Mouse (Mus musculus) cerebellum, postnatal 25 days (tissue): ENCODE measurements around the gene Phactr1.

Experiments used
- DNase-seq, 2 experiments: peaks; one replicate each; pipeline ENCODE4 v3.0.0; 2021; ENCODE audit warnings: mixed read lengths in 2 of 2

The Phactr1 gene

GRCm38 (mm10) chr13:42872125-42872524, 191.7 kb downstream of the Phactr1 start:
- no peak for DNase-seq

GRCm38 (mm10) chr13:42878346-42878745, 197.9 kb downstream of the Phactr1 start:
- DNase-seq, result no peak

DNA sequence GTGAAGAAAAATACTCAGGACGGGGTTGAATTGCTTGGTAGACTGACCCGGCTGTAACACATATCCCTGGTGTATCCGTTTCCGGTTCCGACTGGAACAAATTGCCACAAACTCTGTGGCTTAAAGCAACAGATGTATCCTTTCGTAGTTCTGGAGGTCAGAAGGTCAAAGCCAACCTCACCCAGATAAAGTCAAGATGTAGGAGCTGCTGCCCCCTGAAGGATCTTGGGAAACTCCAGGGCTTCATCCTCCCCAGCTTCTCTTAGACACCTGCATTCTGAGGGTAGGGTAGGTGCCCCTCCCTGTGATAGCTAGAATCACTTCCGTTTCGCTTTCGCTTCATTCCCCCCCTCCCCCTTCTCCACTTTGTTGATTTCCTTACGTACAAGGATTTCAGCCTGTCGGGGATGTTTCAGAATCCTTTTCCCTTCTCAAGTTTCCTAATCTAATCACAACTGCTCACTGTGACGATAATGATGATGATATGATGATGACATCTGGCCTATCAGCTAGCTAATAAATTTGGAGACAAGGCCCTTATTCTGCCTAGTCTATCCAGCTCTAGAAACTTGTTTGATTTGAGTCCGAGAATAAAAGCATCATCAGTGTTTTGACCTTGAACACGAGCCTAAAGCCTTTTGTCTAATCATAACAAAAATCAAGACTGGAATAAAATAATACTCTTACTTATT, 203.8 kb downstream of the Phactr1 start:
- no peak for DNase-seq

GRCm38 (mm10) chr13:42884725-42885115, 204.3 kb downstream of the Phactr1 start:
- no peak for DNase-seq

DNA sequence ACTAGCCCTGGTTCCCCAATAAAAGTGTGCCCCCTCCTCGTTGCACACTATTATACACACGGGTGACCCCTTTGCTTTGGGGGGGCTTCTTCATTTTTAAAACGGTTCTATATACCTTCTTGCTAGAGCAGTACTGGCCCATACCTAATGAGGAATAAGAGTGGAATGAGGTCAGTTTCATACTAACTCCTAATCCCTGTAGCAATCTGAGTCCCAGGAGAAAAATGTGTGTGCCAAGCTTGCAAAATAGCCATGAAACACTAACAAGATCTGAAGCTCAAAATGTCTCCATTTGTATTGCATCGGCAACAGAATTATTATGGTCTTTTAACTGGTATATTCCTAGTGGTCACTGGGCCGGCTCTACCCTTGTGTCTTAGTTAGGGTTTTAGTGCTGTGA, 207.3 kb downstream of the Phactr1 start:
- no peak for DNase-seq

DNA sequence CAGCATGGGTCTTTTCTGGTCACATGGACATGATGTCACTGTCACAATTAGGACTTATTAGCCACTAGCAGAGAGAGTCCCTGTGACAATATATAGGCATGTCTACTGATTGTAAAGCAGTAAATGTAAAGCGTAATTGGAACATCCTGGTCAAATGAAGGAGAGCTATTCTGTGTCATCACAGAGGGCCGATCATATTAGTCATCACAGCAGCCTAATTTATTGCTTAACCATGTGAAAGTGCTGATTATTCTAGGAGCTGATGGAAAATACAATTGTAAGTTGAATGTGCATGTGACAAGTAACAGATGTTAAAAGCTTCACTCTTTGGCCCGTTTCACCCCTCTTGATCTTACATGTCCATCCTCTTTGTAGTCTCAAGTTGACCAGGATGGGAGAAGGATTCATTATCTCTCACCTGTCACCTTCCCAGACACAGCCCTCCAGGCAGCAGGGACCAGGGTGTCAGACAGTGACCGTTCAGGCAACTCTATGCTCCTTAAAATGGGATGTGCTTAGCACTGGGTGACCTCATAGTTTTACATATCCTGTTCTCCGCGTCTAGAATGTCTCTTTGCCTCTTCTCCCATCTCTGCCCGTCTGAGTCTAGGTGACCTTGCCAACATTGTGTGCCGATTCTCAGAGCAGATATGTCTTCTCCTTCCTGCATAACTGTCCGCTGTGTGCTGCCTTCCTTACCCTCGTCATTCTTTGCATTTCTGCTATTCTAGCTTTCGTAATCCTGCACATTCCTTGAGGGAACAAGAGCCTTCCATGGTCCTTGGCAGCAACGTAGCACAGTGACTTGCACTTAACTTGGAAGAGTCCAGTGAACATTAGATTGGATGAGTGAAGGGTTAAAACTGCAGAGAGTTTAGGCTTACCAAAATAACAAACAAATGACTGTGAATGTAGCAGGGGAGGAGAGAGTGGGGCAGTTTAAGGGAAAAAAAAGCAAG, 209.4 kb downstream of the Phactr1 start:
- DNase-seq, result no peak

DNA sequence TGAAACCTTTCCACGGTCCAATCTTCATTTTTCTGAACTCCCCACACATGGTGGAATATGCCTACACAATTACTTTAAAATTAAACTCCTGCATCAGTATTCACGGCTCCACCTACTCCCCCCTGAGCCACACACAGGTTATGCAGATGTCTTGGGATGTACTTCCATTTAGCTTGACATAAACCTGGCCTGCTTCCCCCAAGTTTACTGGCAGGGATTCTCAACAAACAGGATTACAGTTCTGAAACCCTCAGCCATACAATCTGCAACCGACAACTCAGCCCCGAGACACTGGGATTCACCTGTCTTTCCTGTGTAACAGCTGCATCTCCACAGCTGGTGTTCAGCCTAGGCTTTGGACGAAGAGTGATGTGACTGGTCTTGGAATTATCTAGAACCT, 210.2 kb downstream of the Phactr1 start:
- no peak for DNase-seq

GRCm38 (mm10) chr13:42894016-42894415, 213.6 kb downstream of the Phactr1 start:
- DNase-seq, result peak in 1 of 2 experiments; percentile 33

DNA sequence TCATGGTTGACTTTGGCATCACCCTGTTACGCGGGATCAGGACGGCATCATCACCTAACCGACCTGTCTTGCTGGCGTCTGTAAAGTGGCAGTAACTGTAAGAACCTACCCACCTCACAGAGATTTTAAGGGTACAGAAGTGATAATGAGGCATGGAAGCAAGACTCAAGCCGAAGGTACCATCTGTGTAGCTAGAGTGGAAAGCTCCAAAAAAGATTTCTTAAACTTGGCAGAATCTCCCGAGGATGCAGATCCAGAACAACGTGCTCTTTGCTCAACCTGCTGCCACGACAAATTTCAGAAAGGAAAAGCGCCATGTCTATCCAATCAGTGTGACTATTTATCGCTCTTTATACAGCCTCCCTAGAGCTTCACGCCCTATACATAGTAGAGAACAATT, 214.2 kb downstream of the Phactr1 start:
- DNase-seq, result no peak

DNA sequence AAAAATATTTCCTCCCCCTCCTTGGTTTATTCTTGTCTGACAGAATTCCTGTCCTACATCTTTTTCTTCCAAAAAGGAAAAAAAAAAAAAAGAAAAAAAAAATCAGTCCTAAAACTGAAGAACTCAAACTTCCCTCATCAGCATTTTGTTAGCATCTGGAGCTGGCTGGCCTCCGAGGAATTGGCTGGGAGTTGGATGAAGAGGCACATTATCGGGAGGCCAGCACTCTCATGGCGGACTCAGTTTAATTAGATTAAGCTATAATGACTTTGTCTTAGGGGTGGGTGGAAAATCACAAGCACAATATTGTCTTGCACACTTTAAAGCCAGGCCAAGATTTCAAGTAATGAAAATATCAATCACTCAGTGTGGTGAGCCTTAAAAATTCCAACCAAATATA, 215.6 kb downstream of the Phactr1 start:
- no peak for DNase-seq

DNA sequence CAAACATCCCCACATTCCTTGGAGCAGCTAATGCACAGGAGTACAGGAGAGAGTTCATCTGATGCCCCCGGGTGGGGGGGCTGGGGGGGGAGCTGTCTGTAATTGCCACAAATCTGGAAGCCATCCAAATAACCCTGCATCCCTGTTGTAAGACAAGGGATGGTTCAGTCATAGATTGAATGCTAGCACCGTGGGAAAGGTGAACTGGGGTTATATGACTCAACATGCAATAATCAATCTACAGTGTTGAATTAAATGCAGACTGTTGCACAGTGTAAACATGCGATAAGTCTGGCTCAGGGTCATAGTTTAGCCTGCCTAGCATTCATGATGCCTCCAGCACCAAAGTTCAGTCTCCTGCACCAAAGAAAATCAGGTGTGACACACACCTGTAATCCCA, 219.2 kb downstream of the Phactr1 start:
- no peak for DNase-seq

DNA sequence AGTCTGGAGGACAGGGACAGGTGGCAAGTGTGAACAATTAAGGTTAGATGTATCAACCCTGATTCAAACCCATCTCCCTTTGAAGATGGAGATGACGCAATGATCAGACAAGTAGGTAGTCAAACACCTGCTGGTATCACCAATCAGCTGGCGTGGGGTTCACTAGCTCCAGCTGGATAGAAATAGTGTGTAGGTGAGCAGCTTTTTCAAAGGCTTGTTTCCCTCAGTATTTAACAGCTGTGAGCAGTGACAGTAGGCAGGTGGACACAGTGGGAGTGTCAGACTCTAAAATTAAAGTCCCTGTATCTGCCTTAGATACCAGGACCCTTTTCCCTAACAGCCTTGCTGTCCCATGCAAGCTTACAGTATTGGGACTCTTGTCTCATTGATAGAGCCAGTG, 221.4 kb downstream of the Phactr1 start:
- no peak for DNase-seq

DNA sequence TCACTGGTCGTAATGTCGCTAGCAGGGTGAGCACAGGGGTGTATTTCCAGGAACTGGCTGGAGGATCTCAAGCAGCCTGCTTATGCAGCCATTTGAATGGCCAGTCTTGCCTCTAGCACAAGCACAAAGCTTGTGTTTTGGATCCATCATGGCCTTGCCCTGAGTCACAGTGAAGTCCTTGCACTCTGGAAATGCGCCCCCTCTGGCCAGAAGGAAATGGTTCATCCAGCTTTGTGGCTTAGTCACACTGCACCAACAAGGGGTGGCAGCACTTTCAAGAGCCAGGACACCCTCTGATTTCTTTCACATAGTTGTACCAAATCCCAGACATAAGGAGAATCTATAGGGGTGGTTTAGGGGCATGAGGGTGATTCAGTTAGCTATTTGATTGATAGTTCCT, 222.4 kb downstream of the Phactr1 start:
- DNase-seq, result no peak

DNA sequence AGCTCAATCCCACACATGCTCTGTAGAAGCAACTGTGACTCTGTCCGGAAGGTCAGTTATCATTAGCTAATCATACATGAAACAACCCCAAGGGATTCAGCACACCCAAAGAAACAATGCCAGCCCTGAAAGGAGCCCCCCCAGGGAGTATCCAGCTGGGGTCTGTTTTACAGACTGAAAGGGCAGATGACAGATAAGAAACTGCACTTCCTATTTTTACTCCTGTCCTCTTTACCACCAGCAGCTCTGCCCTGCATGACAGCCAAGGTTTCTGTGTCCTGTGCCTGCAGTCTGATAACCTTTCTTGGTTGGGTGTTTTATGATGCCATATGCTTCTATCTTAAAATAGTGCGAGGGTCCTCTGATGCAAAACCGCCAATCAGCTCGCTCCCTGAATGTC, 225.4 kb downstream of the Phactr1 start:
- DNase-seq, result peak; percentile 42 to 43

- DNase-seq, result peak in 1 of 2 experiments; percentile 26
Measured at GRCm38 (mm10) chr13:42906990-42907389, 226.6 kb downstream of the Phactr1 start.

- no peak for DNase-seq
Measured at GRCm38 (mm10) chr13:42915081-42915480, 234.7 kb downstream of the Phactr1 start.

DNA sequence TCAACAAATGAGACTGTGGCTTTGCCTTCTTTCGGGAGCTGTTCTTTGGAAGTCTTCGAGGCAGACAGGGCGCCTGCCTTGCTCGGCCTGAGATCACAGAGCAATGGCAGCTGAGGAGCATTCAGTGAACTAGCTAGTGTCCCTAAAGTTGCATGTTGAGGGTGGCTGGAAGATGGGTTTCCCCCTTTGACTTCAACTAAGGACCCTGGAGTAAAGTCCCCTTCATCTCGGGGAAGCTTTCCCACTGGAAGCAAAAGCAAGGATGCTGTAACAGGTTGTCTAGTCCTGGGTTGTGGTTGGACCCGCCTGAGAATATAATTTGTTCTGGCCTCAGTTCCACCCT, 235.4 kb downstream of the Phactr1 start:
- DNase-seq, result no peak

- DNase-seq, result peak; percentile 80 to 81
Measured at GRCm38 (mm10) chr13:42916194-42917033, 236.0 kb downstream of the Phactr1 start.

DNA sequence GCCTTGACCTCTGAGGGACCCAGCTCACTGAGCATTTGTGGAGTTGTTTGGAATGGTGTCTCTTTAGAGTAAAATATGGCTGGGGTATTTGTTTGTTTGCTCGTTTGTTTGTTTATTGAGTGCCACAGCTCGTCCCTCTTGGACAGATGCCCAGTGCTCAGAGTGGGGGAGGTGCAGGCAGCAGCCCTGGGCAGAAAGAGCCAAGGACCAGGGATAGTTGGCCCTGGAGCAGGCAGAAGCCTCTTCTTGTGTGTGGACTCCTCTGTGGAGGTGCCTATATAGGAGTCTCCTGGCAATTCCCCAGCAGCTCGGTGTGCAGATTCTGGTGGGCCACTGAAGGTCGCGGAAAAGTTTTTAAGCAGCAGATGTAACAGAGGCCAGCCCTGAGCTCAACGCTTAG, 236.8 kb downstream of the Phactr1 start:
- DNase-seq, result peak; percentile 85 to 89

- no peak for DNase-seq
Measured at GRCm38 (mm10) chr13:42920062-42920461, 239.6 kb downstream of the Phactr1 start.

DNA sequence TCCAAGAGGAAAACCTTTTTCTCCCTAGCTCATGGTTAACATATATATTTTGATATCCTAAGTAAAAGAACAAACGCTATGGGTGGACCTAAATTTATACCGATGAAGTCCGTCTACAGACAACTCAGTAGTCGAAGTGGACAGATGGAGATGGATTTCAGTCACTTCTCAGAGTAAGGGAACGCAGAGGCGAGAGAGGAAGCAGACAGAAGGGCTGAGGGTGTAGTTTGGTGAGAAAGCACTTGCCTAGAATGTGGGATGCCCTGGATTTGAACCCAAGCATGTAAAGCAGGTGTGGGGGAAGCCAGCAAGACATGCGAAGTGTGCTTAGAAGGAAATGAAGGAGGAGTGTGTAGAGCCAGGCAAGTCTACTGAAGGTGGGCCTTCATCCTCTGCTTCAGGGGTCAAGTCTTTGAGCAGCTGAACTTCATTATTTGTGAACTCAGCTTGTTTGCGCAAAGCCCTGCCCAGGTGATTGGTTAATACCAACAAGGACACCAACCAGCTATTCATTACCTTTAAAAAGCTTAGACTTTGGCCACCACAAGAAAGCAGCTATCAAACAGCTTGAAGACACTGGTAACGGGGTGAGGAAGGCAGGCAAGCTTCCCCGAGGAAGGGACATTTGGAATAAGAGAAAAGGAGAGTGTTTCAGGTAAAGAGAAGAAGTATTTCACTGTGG, 241.5 kb downstream of the Phactr1 start:
- DNase-seq, result no peak

GRCm38 (mm10) chr13:42927778-42928177, 247.4 kb downstream of the Phactr1 start:
- no peak for DNase-seq
